Mouse (Mus musculus) monocyte, adult 5-6 weeks (primary cell): ENCODE results near the gene Skil. TPM values are rescaled to one million over a fixed set of nuclear protein-coding genes. Genes with fewer than 3 reads are reported as not detected.

Source experiments
- ATAC-seq: fragments of 153-309, 156-312 bp; replicated peaks from 2 replicates; pipeline ENCODE4 v1.8.0; 2017; ENCODE audit warnings: mild to moderate bottlenecking; ENCODE audit not compliant: low TSS enrichment, insufficient number of reproducible peaks, severe bottlenecking, poor library complexity, low FRiP score
- total RNA-seq: library from RNA; stranded (forward); fragments of 200-1000, 200-491, 200-594 nt; gene quantifications from 3 replicates; pipeline ENCODE4 v1.2.3, GENCODE M21; 2017

Skil gene
- total RNA-seq, 1 experiment from 2014 or later = 169 TPM

DNA sequence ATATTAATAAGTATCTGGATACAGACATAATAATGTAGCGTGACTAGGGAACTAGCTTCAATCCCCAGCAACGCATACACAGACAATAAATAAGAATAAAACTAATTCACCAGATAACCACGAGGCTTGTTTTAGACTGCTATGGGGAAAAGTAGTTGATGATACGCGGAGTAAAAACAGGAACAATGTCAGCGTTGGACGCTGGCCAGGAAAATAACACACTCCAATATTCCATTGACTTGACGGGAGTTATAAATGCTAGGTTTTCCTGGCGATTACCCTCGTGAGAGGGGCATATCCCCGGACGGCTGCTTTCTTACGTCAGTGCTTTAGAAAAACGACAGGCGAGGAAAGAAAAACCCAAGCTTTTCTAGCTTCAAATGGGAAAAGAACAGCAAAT lies 62.9 kb downstream of the Skil start:
- no peak for ATAC-seq

- no peak for ATAC-seq
Observed at GRCm38 (mm10) chr3:31160046-31160445, 65.2 kb downstream of the Skil start.

- no peak for ATAC-seq
Observed at GRCm38 (mm10) chr3:31161336-31161735, 66.5 kb downstream of the Skil start.

DNA sequence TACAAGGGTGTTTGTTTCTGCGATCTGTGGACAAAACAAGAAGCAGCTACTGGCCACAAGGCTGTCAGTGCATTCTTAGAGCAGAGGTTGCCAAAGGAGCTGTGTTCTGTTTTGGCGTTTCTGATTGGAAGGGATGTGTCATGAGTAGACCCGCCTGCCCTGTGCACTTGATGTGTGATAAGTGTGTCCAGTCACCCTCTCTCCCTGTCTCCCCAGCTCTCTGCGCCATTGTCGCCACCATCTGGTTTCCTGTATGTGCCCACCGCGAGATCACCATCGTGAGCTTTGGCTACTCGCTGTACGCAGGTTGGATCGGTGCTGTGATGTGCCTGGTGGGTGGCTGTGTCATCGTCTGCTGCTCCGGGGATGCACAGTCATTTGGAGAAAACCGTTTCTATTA lies 68.0 kb downstream of the Skil start:
- no peak for ATAC-seq

GRCm38 (mm10) chr3:31165803-31166202 lies 70.9 kb downstream of the Skil start:
- ATAC-seq = no peak

GRCm38 (mm10) chr3:31166365-31166871 lies 71.6 kb downstream of the Skil start:
- ATAC-seq = no peak

Other genes with a start within 250 kb of the Skil start
- 6.4 to 17.2 TPM (median 9.5 TPM) in 3 replicates for gene Gpr160, start 239.1 kb upstream of the Skil start, total RNA-seq
- gene Phc3, start 125.6 kb upstream of the Skil start, total RNA-seq = 22.7 to 46.5 TPM (median 29.5 TPM) in 3 replicates
- gene Prkci, start 99.3 kb upstream of the Skil start, total RNA-seq = 7.7 to 11.1 TPM (median 9.3 TPM) in 3 replicates
- not detected in 3 replicates for gene Cldn11, start 54.9 kb downstream of the Skil start, total RNA-seq
- 0.10 to 0.11 TPM in 2 of 3 replicates, not detected in the other for gene Slc7a14, start 215.3 kb downstream of the Skil start, total RNA-seq